Mouse (Mus musculus) hindbrain, embryonic 13.5 days (tissue): Measurements from ENCODE around the gene Defb36. TPM values are rescaled to one million over a fixed set of nuclear protein-coding genes. Genes with fewer than 3 reads are reported as not detected.

Experiments
- ATAC-seq: fragments of 200-750 bp; cut with Nextera tagmentation; 2 replicates; pipeline ENCODE4 v1.8.0; 2017; ENCODE audit warnings: moderate TSS enrichment; ENCODE audit not compliant: low FRiP score
- H3K27ac ChIP-seq: fragments of 300-500 bp; sonication (generic); 2 replicates; pipeline ENCODE4 v1.5.1; 2015; ENCODE audit warnings: inconsistent platforms, mild to moderate bottlenecking, moderate library complexity
- H3K27me3 ChIP-seq: fragments of 300-500 bp; sonication (generic); 2 replicates; pipeline ENCODE4 v1.6.1; 2015; ENCODE audit warnings: mild to moderate bottlenecking, inconsistent platforms
- H3K36me3 ChIP-seq: fragments of 300-500 bp; sonication (generic); 2 replicates; pipeline ENCODE4 v1.6.1; 2015; ENCODE audit warnings: mild to moderate bottlenecking, inconsistent platforms
- H3K4me1 ChIP-seq: fragments of 300-500 bp; sonication (generic); replicated peaks from 2 replicates; pipeline ENCODE4 v1.6.1; 2015; ENCODE audit warnings: inconsistent platforms
- H3K4me2 ChIP-seq: fragments of 300-500 bp; sonication (generic); 2 replicates; pipeline ENCODE4 v1.6.1; 2015; ENCODE audit warnings: inconsistent platforms, mild to moderate bottlenecking, moderate library complexity
- H3K4me3 ChIP-seq: fragments of 300-500 bp; sonication (generic); 2 replicates; pipeline ENCODE4 v1.5.1; 2015; ENCODE audit warnings: mild to moderate bottlenecking, inconsistent platforms
- H3K9ac ChIP-seq: fragments of 300-500 bp; sonication (generic); 2 replicates; pipeline ENCODE4 v1.6.1; 2015; ENCODE audit warnings: mild to moderate bottlenecking, inconsistent platforms
- H3K9me3 ChIP-seq: fragments of 300-500 bp; sonication (generic); 2 replicates; pipeline ENCODE4 v1.6.1; 2016; ENCODE audit warnings: inconsistent platforms
- WGBS: fragments of 180-500 bp; shearing (Covaris S2); methylation state at CpG from one replicate; pipeline ENCODE4 v1.1.7; 2015; 5-methylcytosine and 5-hydroxymethylcytosine counted together
- polyA plus RNA-seq: library from polyadenylated mRNA; unstranded; fragments of >200 nt; fragmentation: Nextera tagmentation; extraction: Ambion mirVana; gene quantifications from 2 replicates; pipeline ENCODE4 v1.2.1, GENCODE M21; 2015

Defb36 gene
- polyA plus RNA-seq, 1 experiment from 2014 or later = not detected

GRCm38 (mm10) chr2:152624566-152624965 is 20.4 kb downstream of the Defb36 start:
- H3K27me3 ChIP-seq = peaks cover 51% of the 10 kb centered on the region
- no peaks in the 10 kb centered on the region for H3K36me3 ChIP-seq
- WGBS = 83% methylated on average over 2 of the region's 2 CpGs
- H3K4me2 ChIP-seq = no peak overlapping the region
- peaks cover 17% of the 10 kb centered on the region for H3K4me1 ChIP-seq
- no peak overlapping the region for H3K9ac ChIP-seq
- H3K4me3 ChIP-seq = no peak overlapping the region
- ATAC-seq = no peak
- H3K27ac ChIP-seq = no peak overlapping the region
- H3K9me3 ChIP-seq = no peaks in the 10 kb centered on the region

GRCm38 (mm10) chr2:152625256-152625655 is 21.1 kb downstream of the Defb36 start:
- Histone ChIP-seq H3K27ac (no peak overlapping the region), H3K27me3 (peaks cover 57% of the 10 kb centered on the region), H3K4me1 (peaks cover 17% of the 10 kb centered on the region), H3K4me3 (no peak overlapping the region), H3K9ac (no peak overlapping the region), H3K36me3 (no peaks in the 10 kb centered on the region), H3K9me3 (no peaks in the 10 kb centered on the region), H3K4me2 (no peak overlapping the region)
- peak; percentile 36; the same call in 1 of the 2 replicates for ATAC-seq
- 4% methylated on average over 1 of the region's 1 CpGs for WGBS

- peak within 1 kb of the TSS; percentile 49; the same call in 1 of the 2 replicates for H3K9ac ChIP-seq
- H3K36me3 ChIP-seq = no peaks in the 10 kb centered on the region
- WGBS = 2% methylated on average over 57 of the region's 59 CpGs
- H3K27me3 ChIP-seq = peaks cover 57% of the 10 kb centered on the region
- H3K27ac ChIP-seq = no peak within 1 kb of the TSS
- ATAC-seq = no peak
- peak within 1 kb of the TSS; percentile 58 for H3K4me2 ChIP-seq
- H3K4me1 ChIP-seq = peaks cover 17% of the 10 kb centered on the region
- H3K4me3 ChIP-seq = peak within 1 kb of the TSS; percentile 35
- no peaks in the 10 kb centered on the region for H3K9me3 ChIP-seq
Measured at GRCm38 (mm10) chr2:152626774-152627591, 22.9 kb downstream of the Defb36 start, which contains the start of gene Rem1. Rem1 (plus strand) TSS chr2:152626951.

GRCm38 (mm10) chr2:152628066-152628465 is 23.9 kb downstream of the Defb36 start:
- H3K9ac ChIP-seq = no peak overlapping the region
- no peaks in the 10 kb centered on the region for H3K36me3 ChIP-seq
- peaks cover 57% of the 10 kb centered on the region for H3K27me3 ChIP-seq
- no peaks in the 10 kb centered on the region for H3K9me3 ChIP-seq
- no peak overlapping the region for H3K27ac ChIP-seq
- H3K4me1 ChIP-seq = peaks cover 17% of the 10 kb centered on the region
- no peak overlapping the region for H3K4me3 ChIP-seq
- H3K4me2 ChIP-seq = no peak overlapping the region
- 48% methylated on average over 17 of the region's 17 CpGs for WGBS
- no peak for ATAC-seq

GRCm38 (mm10) chr2:152629239-152629638 is 25.1 kb downstream of the Defb36 start:
- H3K9me3 ChIP-seq = no peaks in the 10 kb centered on the region
- 78% methylated on average over 3 of the region's 3 CpGs for WGBS
- H3K4me2 ChIP-seq = no peak overlapping the region
- H3K27ac ChIP-seq = no peak overlapping the region
- peaks cover 56% of the 10 kb centered on the region for H3K27me3 ChIP-seq
- no peak for ATAC-seq
- no peak overlapping the region for H3K4me3 ChIP-seq
- no peaks in the 10 kb centered on the region for H3K36me3 ChIP-seq
- H3K9ac ChIP-seq = no peak overlapping the region
- H3K4me1 ChIP-seq = peaks cover 21% of the 10 kb centered on the region

GRCm38 (mm10) chr2:152629904-152630303 is 25.8 kb downstream of the Defb36 start:
- Histone ChIP-seq H3K27me3 (peaks cover 53% of the 10 kb centered on the region), H3K9me3 (no peaks in the 10 kb centered on the region), H3K9ac (no peak overlapping the region), H3K4me1 (peaks cover 21% of the 10 kb centered on the region), H3K36me3 (no peaks in the 10 kb centered on the region), H3K4me3 (no peak overlapping the region), H3K27ac (no peak overlapping the region), H3K4me2 (no peak overlapping the region)
- ATAC-seq = no peak
- 91% methylated on average over 6 of the region's 6 CpGs for WGBS

GRCm38 (mm10) chr2:152633334-152633733 is 29.2 kb downstream of the Defb36 start:
- Histone ChIP-seq H3K36me3 (no peaks in the 10 kb centered on the region), H3K9me3 (no peaks in the 10 kb centered on the region), H3K27me3 (peaks cover 21% of the 10 kb centered on the region), H3K4me2 (peak overlapping the region; percentile 26), H3K9ac (peak overlapping the region; percentile 56), H3K4me1 (peaks cover 4% of the 10 kb centered on the region; the same call in 1 of the 2 replicates), H3K4me3 (no peak overlapping the region), H3K27ac (no peak overlapping the region)
- ATAC-seq = no peak
- WGBS = 44% methylated on average over 17 of the region's 17 CpGs

- no peak overlapping the region for H3K27ac ChIP-seq
- no peaks in the 10 kb centered on the region for H3K36me3 ChIP-seq
- WGBS = 78% methylated on average over 29 of the region's 29 CpGs
- H3K4me3 ChIP-seq = no peak overlapping the region
- no peaks in the 10 kb centered on the region for H3K9me3 ChIP-seq
- peaks cover 11% of the 10 kb centered on the region for H3K27me3 ChIP-seq
- ATAC-seq = no peak
- H3K9ac ChIP-seq = no peak overlapping the region
- no peak overlapping the region for H3K4me2 ChIP-seq
- peaks cover 9% of the 10 kb centered on the region for H3K4me1 ChIP-seq
Measured at GRCm38 (mm10) chr2:152634311-152634710, 30.2 kb downstream of the Defb36 start.

GRCm38 (mm10) chr2:152636246-152637005 is 32.3 kb downstream of the Defb36 start:
- H3K27ac ChIP-seq = no peak overlapping the region
- H3K27me3 ChIP-seq = 0 out of 2 replicates have a peak, but pooled peaks cover 2% of the 10 kb centered on the region
- WGBS = 74% methylated on average over 23 of the region's 23 CpGs
- H3K4me1 ChIP-seq = peaks cover 15% of the 10 kb centered on the region
- H3K9ac ChIP-seq = no peak overlapping the region
- H3K36me3 ChIP-seq = no peaks in the 10 kb centered on the region
- no peak overlapping the region for H3K4me3 ChIP-seq
- no peaks in the 10 kb centered on the region for H3K9me3 ChIP-seq
- ATAC-seq = no peak
- no peak overlapping the region for H3K4me2 ChIP-seq

- no peak overlapping the region for H3K9ac ChIP-seq
- H3K4me3 ChIP-seq = no peak overlapping the region
- no peak overlapping the region for H3K4me2 ChIP-seq
- 0 out of 2 replicates have a peak, but pooled peaks cover 2% of the 10 kb centered on the region for H3K27me3 ChIP-seq
- H3K36me3 ChIP-seq = no peaks in the 10 kb centered on the region
- WGBS = 85% methylated on average over 6 of the region's 6 CpGs
- no peak for ATAC-seq
- H3K27ac ChIP-seq = no peak overlapping the region
- peaks cover 15% of the 10 kb centered on the region for H3K4me1 ChIP-seq
- H3K9me3 ChIP-seq = no peaks in the 10 kb centered on the region
Measured at GRCm38 (mm10) chr2:152637006-152637322, 32.8 kb downstream of the Defb36 start.

GRCm38 (mm10) chr2:152637381-152637780 is 33.3 kb downstream of the Defb36 start:
- Histone ChIP-seq H3K4me3 (no peak overlapping the region), H3K9me3 (no peaks in the 10 kb centered on the region), H3K36me3 (no peaks in the 10 kb centered on the region), H3K27ac (no peak overlapping the region), H3K4me2 (no peak overlapping the region), H3K9ac (no peak overlapping the region), H3K4me1 (peaks cover 15% of the 10 kb centered on the region), H3K27me3 (0 out of 2 replicates have a peak, but pooled peaks cover 2% of the 10 kb centered on the region)
- ATAC-seq = no peak
- WGBS = 88% methylated on average over 4 of the region's 4 CpGs

GRCm38 (mm10) chr2:152638865-152639264 is 34.7 kb downstream of the Defb36 start:
- Histone ChIP-seq H3K27me3 (0 out of 2 replicates have a peak, but pooled peaks cover 2% of the 10 kb centered on the region), H3K27ac (0 out of 2 replicates have a peak overlapping the region, but pooled peaks have one; percentile 30), H3K9me3 (no peaks in the 10 kb centered on the region), H3K9ac (no peak overlapping the region), H3K36me3 (no peaks in the 10 kb centered on the region), H3K4me2 (no peak overlapping the region), H3K4me1 (peaks cover 12% of the 10 kb centered on the region), H3K4me3 (no peak overlapping the region)
- 50% methylated on average over 6 of the region's 6 CpGs for WGBS
- ATAC-seq = no peak
